Mouse (Mus musculus) stomach, postnatal 0 days (tissue): ENCODE results near the gene Nfkbil1. TPM values are rescaled to one million over a fixed set of nuclear protein-coding genes. Genes with fewer than 3 reads are reported as not detected.

ENCODE experiments used
- ATAC-seq: fragments of 200-750 bp; cut with Nextera tagmentation; 2 replicates; pipeline ENCODE4 v1.8.0; 2017; ENCODE audit not compliant: low FRiP score, low TSS enrichment
- DNase-seq: peaks from one replicate; pipeline ENCODE4 v3.0.0-alpha.2; 2016; ENCODE audit warnings: low spot score
- H3K27ac ChIP-seq: fragments of 300-500 bp; sonication (generic); replicated peaks from 2 replicates; pipeline ENCODE4 v1.5.1; 2014; ENCODE audit warnings: mild to moderate bottlenecking, control low read depth
- H3K27me3 ChIP-seq: fragments of 300-500 bp; sonication (generic); 2 replicates; pipeline ENCODE4 v1.6.1; 2014; ENCODE audit warnings: low read length; ENCODE audit not compliant: control insufficient read depth, insufficient read depth
- H3K36me3 ChIP-seq: fragments of 300-500 bp; sonication (generic); 2 replicates; pipeline ENCODE4 v1.6.1; 2014; ENCODE audit warnings: low read length, mixed read lengths; ENCODE audit not compliant: control insufficient read depth, insufficient read depth
- H3K4me1 ChIP-seq: fragments of 300-500 bp; sonication (generic); replicated peaks from 2 replicates; pipeline ENCODE4 v1.6.1; 2014; ENCODE audit warnings: antibody characterized with exemption; ENCODE audit not compliant: control insufficient read depth, insufficient read depth
- H3K4me2 ChIP-seq: fragments of 300-500 bp; sonication (generic); replicated peaks from 2 replicates; pipeline ENCODE4 v1.6.1; 2014; ENCODE audit warnings: low read depth, mild to moderate bottlenecking, control low read depth, moderate library complexity
- H3K4me3 ChIP-seq: fragments of 300-500 bp; sonication (generic); 2 replicates; pipeline ENCODE4 v1.5.1; 2014; ENCODE audit warnings: low read depth, low read length, control low read depth
- H3K9ac ChIP-seq: fragments of 300-500 bp; sonication (generic); 2 replicates; pipeline ENCODE4 v1.6.1; 2014; ENCODE audit warnings: mild to moderate bottlenecking, low read length, control low read depth, mixed read lengths
- H3K9me3 ChIP-seq: fragments of 300-500 bp; sonication (generic); 2 replicates; pipeline ENCODE4 v1.6.1; 2016; ENCODE audit warnings: low read length; ENCODE audit not compliant: control insufficient read depth
- CTCF ChIP-seq: IDR thresholded peaks from 2 replicates; pipeline ENCODE4 v1.5.1; 2016; ENCODE audit warnings: antibody characterized with exemption, low read depth, mild to moderate bottlenecking, moderate library complexity
- EP300 ChIP-seq: optimal IDR thresholded peaks from 2 replicates; pipeline ENCODE3; 2016; ENCODE audit warnings: antibody characterized with exemption
- WGBS: fragments of 180-500 bp; shearing (Covaris S2); extraction: QIAGEN DNeasy Blood & Tissue Kit; methylation state at CpG from one replicate; pipeline ENCODE4 v1.1.7; 2014; 5-methylcytosine and 5-hydroxymethylcytosine counted together
- microRNA-seq: library from miRNA; unstranded; fragments of <30 nt; microRNA quantifications from one replicate; pipeline ENCODE4, GENCODE M21; 2016
- polyA plus RNA-seq: library from polyadenylated mRNA; unstranded; fragments of >200 nt; fragmentation: Nextera tagmentation; extraction: Ambion mirVana; gene quantifications from 2 replicates; pipeline ENCODE4 v1.2.1, GENCODE M21; 2015

Gene Nfkbil1
- polyA plus RNA-seq, 1 experiment from 2014 or later = 7.4 TPM

- WGBS = 66% methylated on average over 8 of the region's 8 CpGs
- TF ChIP-seq EP300 (no peak), CTCF (no peak)
- Histone ChIP-seq H3K36me3 (no peaks in the 10 kb centered on the region), H3K9me3 (no peaks in the 10 kb centered on the region), H3K4me3 (no peak overlapping the region), H3K9ac (no peak overlapping the region), H3K27ac (no peak overlapping the region), H3K4me1 (no peaks in the 10 kb centered on the region), H3K4me2 (no peak overlapping the region), H3K27me3 (no peaks in the 10 kb centered on the region)
- no peak for ATAC-seq
- no peak for DNase-seq
Observed at GRCm38 (mm10) chr17:35174201-35174977, 61.2 kb downstream of the Nfkbil1 start.

GRCm38 (mm10) chr17:35173329-35173728 lies 62.3 kb downstream of the Nfkbil1 start:
- H3K36me3 ChIP-seq = no peaks in the 10 kb centered on the region
- ATAC-seq = no peak
- H3K9ac ChIP-seq = 0 out of 2 replicates have a peak overlapping the region, but pooled peaks have one; percentile 41
- no peaks in the 10 kb centered on the region for H3K9me3 ChIP-seq
- no peak for DNase-seq
- no peak overlapping the region for H3K4me2 ChIP-seq
- 77% methylated on average over 3 of the region's 3 CpGs for WGBS
- no peaks in the 10 kb centered on the region for H3K27me3 ChIP-seq
- H3K4me3 ChIP-seq = no peak overlapping the region
- no peak overlapping the region; the same call in 1 of the 2 replicates for H3K27ac ChIP-seq
- no peaks in the 10 kb centered on the region for H3K4me1 ChIP-seq
- TF ChIP-seq CTCF = no peak
- TF ChIP-seq EP300 = no peak

- TF ChIP-seq EP300 (no peak), CTCF (no peak)
- 64% methylated on average over 11 of the region's 11 CpGs for WGBS
- Histone ChIP-seq H3K4me1 (no peaks in the 10 kb centered on the region), H3K36me3 (no peaks in the 10 kb centered on the region), H3K9ac (peak overlapping the region; percentile 41; the same call in 1 of the 2 replicates), H3K9me3 (no peaks in the 10 kb centered on the region), H3K27ac (no peak overlapping the region), H3K4me3 (no peak overlapping the region), H3K4me2 (no peak overlapping the region), H3K27me3 (no peaks in the 10 kb centered on the region)
- no peak for DNase-seq
- ATAC-seq = no peak
Observed at GRCm38 (mm10) chr17:35172445-35173234, 63.0 kb downstream of the Nfkbil1 start.

Small RNA genes within 50 kb of the gene (microRNA-seq; reads per million reads assigned to microRNA genes)
- not detected for gene Mir6973a
- not detected for gene Mir6974
- gene Mir6975 = 1.6 reads per million
- not detected for gene Mir8094

Other genes starting within 250 kb of the Nfkbil1 start
- gene Vars, start 234.8 kb downstream of the Nfkbil1 start, polyA plus RNA-seq = 35.5 and 40.2 TPM in 2 replicates
- gene Vwa7, start 219.2 kb downstream of the Nfkbil1 start, polyA plus RNA-seq = 0.28 and 0.36 TPM in 2 replicates
- gene Sapcd1, start 207.8 kb downstream of the Nfkbil1 start, polyA plus RNA-seq = 8.0 and 8.2 TPM in 2 replicates
- 1.9 and 2.7 TPM in 2 replicates for gene Msh5, start 189.0 kb downstream of the Nfkbil1 start, polyA plus RNA-seq
- 344 and 360 TPM in 2 replicates for gene Clic1, start 185.8 kb downstream of the Nfkbil1 start, polyA plus RNA-seq
- 84.8 and 86.8 TPM in 2 replicates for gene Ddah2, start 176.8 kb downstream of the Nfkbil1 start, polyA plus RNA-seq
- 260 and 317 TPM in 2 replicates for gene Ly6g6c, start 170.4 kb downstream of the Nfkbil1 start, polyA plus RNA-seq
- 0.49 and 0.96 TPM in 2 replicates for gene Mpig6b, start 169.6 kb downstream of the Nfkbil1 start, polyA plus RNA-seq
- gene Ly6g6e, start 158.9 kb downstream of the Nfkbil1 start, polyA plus RNA-seq = 109 and 113 TPM in 2 replicates
- gene Ly6g6d, start 157.7 kb downstream of the Nfkbil1 start, polyA plus RNA-seq = 7.1 and 7.7 TPM in 2 replicates
- gene Ly6g6f, start 150.2 kb downstream of the Nfkbil1 start, polyA plus RNA-seq = 0.13 TPM in 1 of 2 replicates, not detected in the other
- gene Abhd16a, start 146.5 kb downstream of the Nfkbil1 start, polyA plus RNA-seq = 74.2 and 75.0 TPM in 2 replicates
- gene Ly6g5c, start 127.5 kb downstream of the Nfkbil1 start, polyA plus RNA-seq = not detected in 2 replicates
- gene Ly6g5b, start 120.4 kb downstream of the Nfkbil1 start, polyA plus RNA-seq = 0.18 and 0.27 TPM in 2 replicates
- 11.2 and 11.3 TPM in 2 replicates for gene Gpank1, start 114.3 kb downstream of the Nfkbil1 start, polyA plus RNA-seq
- 323 and 329 TPM in 2 replicates for gene Csnk2b, start 113.7 kb downstream of the Nfkbil1 start, polyA plus RNA-seq
- gene D17H6S53E, start 109.4 kb downstream of the Nfkbil1 start, polyA plus RNA-seq = 14.4 and 15.5 TPM in 2 replicates
- gene Apom, start 103.7 kb downstream of the Nfkbil1 start, polyA plus RNA-seq = 1.3 and 3.2 TPM in 2 replicates
- gene Bag6, start 100.6 kb downstream of the Nfkbil1 start, polyA plus RNA-seq = 28.1 and 30.6 TPM in 2 replicates
- 45.4 and 49.3 TPM in 2 replicates for gene Prrc2a, start 70.9 kb downstream of the Nfkbil1 start, polyA plus RNA-seq
- 24.3 and 25.2 TPM in 2 replicates for gene Aif1, start 59.7 kb downstream of the Nfkbil1 start, polyA plus RNA-seq
- 17.5 and 19.3 TPM in 2 replicates for gene Lst1, start 47.4 kb downstream of the Nfkbil1 start, polyA plus RNA-seq
- 0.63 and 0.78 TPM in 2 replicates for gene Ltb, start 41.4 kb downstream of the Nfkbil1 start, polyA plus RNA-seq
- gene Tnf, start 33.8 kb downstream of the Nfkbil1 start, polyA plus RNA-seq = 0.32 and 0.40 TPM in 2 replicates
- 0.11 and 0.16 TPM in 2 replicates for gene Lta, start 30.4 kb downstream of the Nfkbil1 start, polyA plus RNA-seq
- gene Gm16181, start 15.0 kb downstream of the Nfkbil1 start, polyA plus RNA-seq = 0.27 and 0.33 TPM in 2 replicates
- gene Atp6v1g2, start 2.1 kb downstream of the Nfkbil1 start, polyA plus RNA-seq = 3.0 and 3.6 TPM in 2 replicates
- 143 and 145 TPM in 2 replicates for gene Ddx39b, start 6.0 kb upstream of the Nfkbil1 start, polyA plus RNA-seq
- 303 and 307 TPM in 2 replicates for gene H2-D1, start 26.9 kb upstream of the Nfkbil1 start, polyA plus RNA-seq
- gene H2-Q1, start 84.6 kb upstream of the Nfkbil1 start, polyA plus RNA-seq = not detected in 2 replicates
- gene H2-Q2, start 106.5 kb upstream of the Nfkbil1 start, polyA plus RNA-seq = 1.2 and 1.6 TPM in 2 replicates
- gene H2-Q4, start 143.8 kb upstream of the Nfkbil1 start, polyA plus RNA-seq = 2.7 and 3.3 TPM in 2 replicates
- gene H2-Q6, start 189.1 kb upstream of the Nfkbil1 start, polyA plus RNA-seq = 0.22 and 0.35 TPM in 2 replicates
- 0.96 and 1.2 TPM in 2 replicates for gene H2-Q7, start 203.4 kb upstream of the Nfkbil1 start, polyA plus RNA-seq
- gene H2-Q10, start 234.3 kb upstream of the Nfkbil1 start, polyA plus RNA-seq = 0.99 and 1.4 TPM in 2 replicates